Mouse (Mus musculus): ENCODE measurements around the gene Clip2. TPM values are rescaled to one million over a fixed set of nuclear protein-coding genes. Genes with fewer than 3 reads are reported as not detected.

Clip2 gene
- total and polyA plus RNA-seq, 3 experiments, result 3.5 to 7.4 TPM; not detected in 1

DNA sequence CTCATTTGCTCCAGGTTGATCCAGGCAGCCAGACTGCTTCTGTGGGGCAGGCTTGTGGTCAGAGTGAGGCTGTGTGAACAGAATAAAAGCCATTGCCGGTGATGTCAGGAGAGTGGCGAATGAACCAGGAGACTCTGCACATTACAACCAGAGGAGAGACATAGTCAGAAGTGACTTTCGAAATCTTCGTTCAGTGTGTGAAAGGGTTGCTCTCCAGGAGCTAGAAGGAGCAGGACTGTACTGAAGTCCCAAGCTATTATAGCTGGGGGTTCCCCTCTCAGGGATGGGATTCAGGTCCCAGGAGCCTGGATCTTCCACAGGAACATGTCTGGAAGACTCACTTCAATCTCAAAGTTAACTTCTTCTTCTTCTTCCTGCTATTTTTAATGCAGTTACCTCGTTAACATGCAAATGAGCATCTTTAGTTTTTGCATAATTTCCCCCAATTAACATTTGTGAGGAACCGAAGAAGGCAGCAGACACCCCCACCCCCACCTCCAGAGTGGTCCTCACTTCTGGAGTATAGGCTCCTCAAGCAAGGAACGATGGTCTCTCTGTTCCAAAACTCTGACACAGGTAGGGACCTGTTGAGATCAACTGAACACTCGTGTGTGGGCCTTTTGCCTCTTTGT lies 81.6 kb downstream of the Clip2 start:
- H3K4me3 ChIP-seq (ENCODE audit: control insufficient read depth in 1 of 2, insufficient read depth in 1 of 2, low read depth in 2 of 2, low read length in 2 of 2), result no peak overlapping the region
- no peaks in the 10 kb centered on the region for H3K9me3 ChIP-seq (replicated peaks; ENCODE audit: insufficient read depth, low read length)
- no peaks in the 10 kb centered on the region for H3K4me1 ChIP-seq (ENCODE audit: control insufficient read depth in 1 of 2, insufficient read depth in 2 of 2, low read length in 2 of 2)
- no peaks in the 10 kb centered on the region for H3K36me3 ChIP-seq (ENCODE audit: control insufficient read depth in 1 of 2, insufficient read depth in 2 of 2, low read length in 2 of 2)
- no peaks in the 10 kb centered on the region for H3K79me2 ChIP-seq (ENCODE audit: control insufficient read depth, insufficient read depth, low read length, poor library complexity)
- no peaks in the 10 kb centered on the region for H3K27me3 ChIP-seq (ENCODE audit: control insufficient read depth in 1 of 2, insufficient read depth in 2 of 2, low read length in 2 of 2)
- H3K9ac ChIP-seq (ENCODE audit: control insufficient read depth, low read depth, low read length, poor library complexity, severe bottlenecking), result no peak overlapping the region
- no peak for DNase-seq (ENCODE audit: low read depth, low spot score)
- H3K27ac ChIP-seq (ENCODE audit: control insufficient read depth, low read depth, low read length), result no peak overlapping the region
- TF ChIP-seq POLR2A (IDR thresholded peaks at IDR 0.05; ENCODE audit: control insufficient read depth in 1 of 2, insufficient read depth in 1 of 2, low read depth in 1 of 2, low read length in 2 of 2, poor library complexity in 1 of 2) (no peak), POLR2AphosphoS5 (IDR thresholded peaks at IDR 0.05; ENCODE audit: borderline replicate concordance, low read depth, low read length) (no peak), ELF1 (IDR thresholded peaks at IDR 0.05; ENCODE audit: low read depth, low read length) (no peak), ETS1 (IDR thresholded peaks at IDR 0.05; ENCODE audit: low read depth, low read length) (no peak), SIN3A (IDR thresholded peaks at IDR 0.05; ENCODE audit: low read length) (no peak), CHD1 (IDR thresholded peaks at IDR 0.05; ENCODE audit: low read depth, low read length) (no peak), MAX (IDR thresholded peaks at IDR 0.05; ENCODE audit: low read length) (no peak), NRF1 (IDR thresholded peaks at IDR 0.05; ENCODE audit: insufficient read depth, low read depth, low read length, poor library complexity, severe bottlenecking) (no peak), ZC3H11A (IDR thresholded peaks at IDR 0.05; ENCODE audit: low read depth, low read length) (no peak), MYB (IDR thresholded peaks at IDR 0.05; ENCODE audit: low read depth, low read length) (no peak), BHLHE40 (IDR thresholded peaks at IDR 0.05; ENCODE audit: borderline replicate concordance, low read depth, low read length) (no peak), CTCF (IDR thresholded peaks at IDR 0.05 in 2 of 3, conservative IDR thresholded peaks at IDR 0.05 in 1 of 3; ENCODE audit: control insufficient read depth in 1 of 3, insufficient read depth in 1 of 3, low read depth in 2 of 3, low read length in 3 of 3, poor library complexity in 1 of 3, severe bottlenecking in 1 of 3) (no peak), EP300 (IDR thresholded peaks at IDR 0.05; ENCODE audit: low read depth in 1 of 2, low read length in 2 of 2) (no peak), CHD2 (IDR thresholded peaks at IDR 0.05; ENCODE audit: low read length) (no peak), TBP (IDR thresholded peaks at IDR 0.05; ENCODE audit: low read depth, low read length) (no peak), ZKSCAN1 (IDR thresholded peaks at IDR 0.05; ENCODE audit: low read depth, low read length) (no peak)

DNA sequence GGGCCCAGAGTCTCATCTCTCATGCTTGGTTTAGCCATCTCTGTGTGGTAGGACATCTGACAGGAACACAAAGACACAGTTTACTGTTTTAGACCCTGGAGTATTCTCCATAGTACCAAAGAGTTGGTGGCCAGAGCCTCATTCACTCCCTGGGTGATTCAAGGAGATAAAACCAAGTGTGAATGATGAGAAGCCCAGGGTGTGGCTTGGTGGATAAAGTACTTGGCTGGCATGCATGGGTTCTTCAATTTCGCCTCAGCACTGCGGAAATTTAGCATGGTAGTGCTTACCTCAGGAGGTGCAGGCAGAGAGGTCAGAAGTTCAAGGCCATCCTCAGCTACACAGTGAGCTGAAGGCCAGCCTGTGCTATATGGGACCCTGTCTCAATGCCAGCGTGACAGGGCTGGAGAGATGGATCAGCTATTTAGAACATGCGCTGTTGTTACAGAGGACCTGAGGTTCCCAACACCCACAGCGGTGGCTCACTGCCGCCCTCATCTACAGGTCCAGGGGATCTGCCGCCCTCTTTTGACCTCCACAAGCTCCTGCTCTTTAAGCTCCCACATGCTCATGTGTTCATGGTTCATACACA lies 82.6 kb downstream of the Clip2 start:
- no peak overlapping the region for H3K9ac ChIP-seq (ENCODE audit: control insufficient read depth, low read depth, low read length, poor library complexity, severe bottlenecking)

More for the DNA sequence above, 82.6 kb downstream of the Clip2 start:
- no peak overlapping the region for H3K4me3 ChIP-seq (ENCODE audit: control insufficient read depth in 1 of 2, insufficient read depth in 1 of 2, low read depth in 2 of 2, low read length in 2 of 2)
- H3K79me2 ChIP-seq (ENCODE audit: control insufficient read depth, insufficient read depth, low read length, poor library complexity), result no peaks in the 10 kb centered on the region
- no peak overlapping the region for H3K27ac ChIP-seq (ENCODE audit: control insufficient read depth, low read depth, low read length)
- H3K4me1 ChIP-seq (ENCODE audit: control insufficient read depth in 1 of 2, insufficient read depth in 2 of 2, low read length in 2 of 2), result no peaks in the 10 kb centered on the region
- H3K9me3 ChIP-seq (replicated peaks; ENCODE audit: insufficient read depth, low read length), result no peaks in the 10 kb centered on the region
- no peak for DNase-seq (ENCODE audit: low read depth, low spot score)
- TF ChIP-seq POLR2AphosphoS5 (IDR thresholded peaks at IDR 0.05; ENCODE audit: borderline replicate concordance, low read depth, low read length), result no peak
- peak; percentile 61; the same call in 1 of the 2 replicates for TF ChIP-seq TBP (IDR thresholded peaks at IDR 0.05; ENCODE audit: low read depth, low read length)
- H3K36me3 ChIP-seq (ENCODE audit: control insufficient read depth in 1 of 2, insufficient read depth in 2 of 2, low read length in 2 of 2), result no peaks in the 10 kb centered on the region
- H3K27me3 ChIP-seq (ENCODE audit: control insufficient read depth in 1 of 2, insufficient read depth in 2 of 2, low read length in 2 of 2), result no peaks in the 10 kb centered on the region

Measured in MEL (cell line).